Mouse (Mus musculus) G1E (cell line): ENCODE results near the gene Sumo3. TPM values are rescaled to one million over a fixed set of nuclear protein-coding genes. Genes with fewer than 3 reads are reported as not detected.
A peak's percentile ranks its signal among the peaks of the same experiment; 100 is the strongest.

Source experiments
- ATAC-seq: 2 replicates; pipeline ENCODE4 v1.8.0; 2016; ENCODE audit warnings: mild to moderate bottlenecking; ENCODE audit not compliant: insufficient number of reproducible peaks, poor library complexity, low FRiP score, severe bottlenecking; ENCODE audit errors: extremely low read depth
- DNase-seq: peaks from one replicate; pipeline ENCODE4 v3.0.0; 2012; ENCODE audit warnings: low spot score
- H3K27me3 ChIP-seq: 2 replicates; pipeline ENCODE4 v1.6.1; 2012; ENCODE audit warnings: mild to moderate bottlenecking, low read length, inconsistent platforms; ENCODE audit not compliant: insufficient read depth
- H3K36me3 ChIP-seq: replicated peaks from 2 replicates; pipeline ENCODE3; 2012; ENCODE audit warnings: mild to moderate bottlenecking, inconsistent platforms
- H3K4me1 ChIP-seq: 2 replicates; pipeline ENCODE4 v1.6.1; 2012; ENCODE audit warnings: low read depth, low read length, inconsistent platforms, mixed read lengths; ENCODE audit not compliant: insufficient read depth
- H3K4me3 ChIP-seq: 2 replicates; pipeline ENCODE4 v1.5.1; 2012; ENCODE audit warnings: low read depth, mild to moderate bottlenecking, inconsistent platforms, low read length, moderate library complexity, mixed read lengths
- H3K9me3 ChIP-seq: replicated peaks from 2 replicates; pipeline ENCODE4 v1.6.1; 2012; ENCODE audit warnings: inconsistent platforms
- CTCF ChIP-seq: IDR thresholded peaks from 2 replicates; pipeline ENCODE4 v1.5.1; 2012; ENCODE audit warnings: low read depth, low read length, inconsistent platforms, mixed read lengths
- GATA1 ChIP-seq: IDR thresholded peaks from 2 replicates; pipeline ENCODE4 v1.6.1; 2012; ENCODE audit warnings: borderline replicate concordance, low read length, inconsistent platforms, mixed read lengths
- GATA2 ChIP-seq: IDR thresholded peaks from 2 replicates; pipeline ENCODE4 v1.6.1; 2012; ENCODE audit warnings: low read depth, low read length, inconsistent platforms, borderline replicate concordance
- POLR2AphosphoS5 ChIP-seq: IDR thresholded peaks from 2 replicates; pipeline ENCODE4 v1.6.1; 2012; ENCODE audit warnings: low read depth, low read length, inconsistent platforms; ENCODE audit not compliant: insufficient replicate concordance
- TAL1 ChIP-seq: conservative IDR thresholded peaks from 2 replicates; pipeline ENCODE4 v1.6.1; 2012; ENCODE audit warnings: low read depth, low read length, inconsistent platforms, mixed read lengths
- polyA plus RNA-seq: library from polyadenylated mRNA; stranded (reverse); fragments of >175 nt; gene quantifications from 2 replicates; pipeline ENCODE4 v1.2.3, GENCODE M21; 2012
- total RNA-seq, 2 experiments: library from RNA; stranded (forward) in 1 of 2; stranded (reverse) in 1 of 2; fragments of 200-1000 nt in 1 of 2; fragments of >200 nt in 1 of 2; fragmentation: Nextera tagmentation in 1 of 2; gene quantifications; 2 replicates each; pipeline ENCODE4 v1.2.3; 2014 to 2017

The Sumo3 gene
- total and polyA plus RNA-seq, 3 experiments = 32.6 to 160 (median 96.3) TPM

GRCm38 (mm10) chr10:77606855-77607254, 958 bp downstream of the Sumo3 start:
- H3K4me1 ChIP-seq = peaks cover 38% of the 10 kb centered on the region
- peak overlapping the region; percentile 80 for H3K4me3 ChIP-seq
- peaks cover 43% of the 10 kb centered on the region for H3K36me3 ChIP-seq
- TF ChIP-seq POLR2AphosphoS5 = no peak
- no peak for TF ChIP-seq CTCF
- TF ChIP-seq GATA2 = no peak
- no peak for TF ChIP-seq TAL1
- no peak for TF ChIP-seq GATA1
- ATAC-seq = peak; percentile 16; the same call in 1 of the 2 replicates
- peak; percentile 38 for DNase-seq
- peaks cover 6% of the 10 kb centered on the region; the same call in 1 of the 2 replicates for H3K9me3 ChIP-seq
- H3K27me3 ChIP-seq = no peaks in the 10 kb centered on the region

DNA sequence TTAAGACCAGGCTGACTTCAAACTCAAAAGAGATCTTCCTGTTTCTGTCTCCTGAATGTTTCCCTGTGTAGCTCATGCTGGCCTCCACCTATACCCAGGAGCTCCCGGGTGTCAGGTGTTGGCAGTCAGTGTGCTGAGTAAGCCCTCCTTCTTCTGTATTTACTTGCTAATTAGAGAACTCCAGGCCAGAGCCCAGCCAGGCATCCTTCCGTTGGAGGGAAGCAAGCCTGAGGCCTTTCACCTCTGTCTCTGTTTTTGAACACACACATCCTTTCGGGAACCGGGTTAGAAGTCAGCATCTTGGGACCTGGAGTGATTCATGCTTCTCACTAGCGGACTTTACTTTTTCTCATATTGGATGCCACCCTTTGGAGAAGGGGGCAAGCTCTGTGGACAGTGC, 1.5 kb downstream of the Sumo3 start:
- TF ChIP-seq POLR2AphosphoS5 (no peak), GATA1 (no peak), CTCF (no peak), TAL1 (no peak), GATA2 (no peak)
- Histone ChIP-seq H3K4me1 (peaks cover 38% of the 10 kb centered on the region), H3K27me3 (no peaks in the 10 kb centered on the region), H3K36me3 (peaks cover 49% of the 10 kb centered on the region), H3K4me3 (peak overlapping the region; percentile 80), H3K9me3 (peaks cover 6% of the 10 kb centered on the region; the same call in 1 of the 2 replicates)
- DNase-seq = no peak
- no peak for ATAC-seq

- no peak overlapping the region for H3K4me3 ChIP-seq
- peaks cover 6% of the 10 kb centered on the region; the same call in 1 of the 2 replicates for H3K9me3 ChIP-seq
- DNase-seq (no peak), ATAC-seq (no peak)
- TF ChIP-seq POLR2AphosphoS5 = no peak
- no peak for TF ChIP-seq GATA1
- no peak for TF ChIP-seq TAL1
- TF ChIP-seq CTCF = no peak
- TF ChIP-seq GATA2 = no peak
- peaks cover 43% of the 10 kb centered on the region for H3K4me1 ChIP-seq
- H3K36me3 ChIP-seq = peaks cover 61% of the 10 kb centered on the region
- no peaks in the 10 kb centered on the region for H3K27me3 ChIP-seq
These were observed 2.7 kb downstream of the Sumo3 start for GRCm38 (mm10) chr10:77608589-77608988.

GRCm38 (mm10) chr10:77610221-77610961, 4.5 kb downstream of the Sumo3 start:
- peaks cover 78% of the 10 kb centered on the region for H3K36me3 ChIP-seq
- H3K4me1 ChIP-seq = peaks cover 36% of the 10 kb centered on the region
- ATAC-seq = no peak

DNA sequence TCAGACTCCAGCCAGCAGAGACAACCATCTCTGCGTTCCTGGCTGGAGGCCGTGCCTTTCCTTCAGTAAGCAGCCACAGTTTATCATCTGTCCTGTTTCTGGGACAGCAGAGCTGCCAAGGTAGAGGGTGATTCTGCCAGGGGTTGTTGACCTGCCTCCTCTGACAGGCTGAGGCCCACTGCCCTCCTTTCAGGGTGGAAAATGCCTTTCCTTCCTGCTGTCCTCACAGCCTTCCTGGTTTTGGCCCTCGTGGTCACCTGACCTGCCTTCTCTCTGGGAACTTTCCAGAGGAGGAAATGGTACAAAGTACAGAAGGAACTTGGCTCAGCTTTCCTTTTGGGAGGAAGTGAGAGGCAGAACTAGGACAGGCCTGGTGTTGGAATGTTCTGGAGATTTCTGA, 7.5 kb downstream of the Sumo3 start:
- no peaks in the 10 kb centered on the region for H3K9me3 ChIP-seq
- no peaks in the 10 kb centered on the region for H3K27me3 ChIP-seq
- TF ChIP-seq GATA1 = no peak
- no peak for TF ChIP-seq POLR2AphosphoS5
- no peak for TF ChIP-seq GATA2
- TF ChIP-seq TAL1 = no peak
- TF ChIP-seq CTCF = no peak
- H3K4me1 ChIP-seq = peaks cover 14% of the 10 kb centered on the region
- H3K36me3 ChIP-seq = peaks cover 95% of the 10 kb centered on the region
- no peak overlapping the region for H3K4me3 ChIP-seq
- no peak for DNase-seq
- ATAC-seq = no peak

More at GRCm38 (mm10) chr10:77610221-77610961, 4.5 kb downstream of the Sumo3 start:
- H3K4me3 ChIP-seq = no peak overlapping the region
- no peaks in the 10 kb centered on the region for H3K27me3 ChIP-seq
- no peak for DNase-seq
- no peaks in the 10 kb centered on the region for H3K9me3 ChIP-seq
- no peak for TF ChIP-seq POLR2AphosphoS5
- no peak for TF ChIP-seq TAL1
- no peak for TF ChIP-seq CTCF

- H3K9me3 ChIP-seq = no peaks in the 10 kb centered on the region
- H3K4me1 ChIP-seq = peaks cover 6% of the 10 kb centered on the region
- DNase-seq (no peak), ATAC-seq (no peak)
- peaks cover 94% of the 10 kb centered on the region for H3K36me3 ChIP-seq
- H3K27me3 ChIP-seq = no peaks in the 10 kb centered on the region
- H3K4me3 ChIP-seq = no peak overlapping the region
- TF ChIP-seq CTCF (no peak), POLR2AphosphoS5 (no peak), GATA1 (no peak), TAL1 (no peak), GATA2 (no peak)
These were observed 9.8 kb downstream of the Sumo3 start for GRCm38 (mm10) chr10:77615647-77616046.
